Mouse (Mus musculus) fibroblast of lung, adult 2 months (primary cell): ENCODE measurements around the gene Slc46a3.
A peak's percentile ranks its signal among the peaks of the same experiment; 100 is the strongest.

ENCODE experiments used
- DNase-seq: peaks from one replicate; pipeline ENCODE4 v3.0.0-alpha.2; 2011; ENCODE audit warnings: low read depth

Gene Slc46a3

GRCm38 (mm10) chr5:147895436-147896198 lies 1.0 kb upstream of the Slc46a3 start:
- DNase-seq, result no peak

- DNase-seq, result no peak
Measured at GRCm38 (mm10) chr5:147893766-147894454, 705 bp downstream of the Slc46a3 start.

GRCm38 (mm10) chr5:147893143-147893542 lies 1.5 kb downstream of the Slc46a3 start:
- no peak for DNase-seq

DNA sequence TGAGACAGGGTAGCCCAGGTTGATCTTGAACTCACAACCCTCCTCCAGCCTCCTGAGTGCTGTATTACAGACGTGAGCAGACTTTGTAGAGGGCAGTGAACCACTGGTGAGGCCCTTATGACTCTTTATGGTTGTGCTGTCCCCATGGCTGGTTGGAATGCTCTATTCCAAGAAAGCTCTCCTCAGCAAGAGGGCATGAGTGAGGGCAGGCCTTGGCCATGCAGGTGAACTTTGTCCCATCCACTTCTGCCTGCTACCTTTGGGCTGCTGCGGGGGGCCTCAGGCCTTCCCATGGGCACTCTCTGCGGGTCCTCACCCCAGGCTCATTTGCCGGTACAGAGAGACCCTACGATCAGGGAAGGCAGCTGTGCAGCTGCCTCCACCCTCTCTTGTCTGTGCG lies 1.9 kb downstream of the Slc46a3 start:
- DNase-seq, result no peak

DNA sequence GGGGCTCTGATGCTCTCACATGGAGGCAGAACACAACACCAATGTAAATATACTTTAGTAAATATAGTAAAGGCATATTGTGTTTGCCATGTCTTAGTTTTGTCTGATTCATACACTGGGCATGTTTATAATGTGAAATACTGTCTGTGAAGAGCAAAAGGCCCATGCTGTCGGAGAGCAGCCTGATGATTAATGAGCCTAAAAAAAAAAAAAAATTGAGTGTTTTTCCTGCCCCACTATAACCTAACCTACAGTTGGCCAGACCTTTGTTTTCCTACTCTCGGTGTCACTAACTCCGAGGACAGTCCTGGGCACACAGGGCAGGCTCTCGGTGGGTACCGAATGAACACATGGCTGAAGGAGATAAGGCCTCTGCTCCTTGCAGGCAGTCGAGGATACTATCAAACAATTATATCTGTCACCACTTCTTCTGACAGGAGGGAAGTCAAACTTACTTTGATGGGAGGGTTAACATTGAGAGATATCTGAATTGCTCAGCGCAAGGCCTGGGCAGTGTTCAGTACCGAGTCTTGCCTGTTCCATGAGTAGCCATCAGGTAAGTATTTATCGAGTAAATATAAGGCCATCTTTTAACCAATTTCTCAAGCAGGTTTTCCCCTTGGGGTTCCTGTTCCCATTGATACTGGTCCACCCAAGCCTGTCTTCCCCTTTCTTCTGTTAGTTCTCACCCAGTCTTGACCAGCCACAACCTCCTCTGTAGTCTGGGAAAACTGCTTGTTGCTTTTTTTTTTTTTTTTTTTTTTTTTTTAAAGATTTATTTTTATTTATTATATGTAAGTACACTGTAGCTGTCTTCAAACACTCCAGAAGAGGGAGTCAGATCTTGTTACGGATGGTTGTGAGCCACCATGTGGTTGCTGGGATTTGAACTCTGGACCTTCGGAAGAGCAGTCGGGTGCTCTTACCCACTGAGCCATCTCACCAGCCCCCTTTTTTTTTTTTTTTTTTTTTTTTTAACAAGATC lies 6.0 kb downstream of the Slc46a3 start:
- DNase-seq, result no peak

- DNase-seq, result no peak
Measured at GRCm38 (mm10) chr5:147883581-147883980, 11.0 kb downstream of the Slc46a3 start.

DNA sequence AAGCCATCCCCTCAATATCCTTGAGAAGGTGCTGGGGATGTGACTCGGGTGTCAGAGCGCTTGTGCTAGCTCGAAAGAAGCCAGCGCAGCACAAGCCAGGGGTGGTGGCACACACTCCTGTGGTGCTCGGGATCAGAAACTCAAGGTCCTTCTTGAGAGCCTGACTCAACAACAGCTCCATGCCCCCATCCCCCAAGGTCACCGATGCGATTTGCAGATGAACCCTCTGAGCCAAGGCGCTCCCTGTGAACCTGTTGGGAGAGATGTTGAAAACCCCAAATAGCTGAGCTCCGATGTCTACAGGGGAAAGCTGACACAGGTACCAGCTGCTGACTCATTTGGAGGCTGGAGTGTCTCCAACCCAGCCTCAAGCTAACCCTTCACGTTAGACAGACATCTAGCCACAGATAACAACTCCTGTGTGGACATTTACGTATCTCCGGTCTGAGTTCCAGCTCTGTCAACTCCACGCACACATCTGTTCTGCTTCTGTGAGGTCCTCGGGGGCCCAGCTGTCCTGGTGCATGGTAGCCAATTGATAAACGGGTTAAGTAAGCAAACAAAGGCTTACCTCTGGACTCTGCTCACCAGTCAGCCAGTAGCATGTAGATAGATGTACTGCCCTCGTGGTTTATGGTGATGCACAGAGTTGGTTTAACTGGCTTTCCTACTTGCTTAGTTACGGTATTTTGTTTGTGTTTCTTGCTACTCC lies 14.5 kb downstream of the Slc46a3 start:
- DNase-seq, result no peak

DNA sequence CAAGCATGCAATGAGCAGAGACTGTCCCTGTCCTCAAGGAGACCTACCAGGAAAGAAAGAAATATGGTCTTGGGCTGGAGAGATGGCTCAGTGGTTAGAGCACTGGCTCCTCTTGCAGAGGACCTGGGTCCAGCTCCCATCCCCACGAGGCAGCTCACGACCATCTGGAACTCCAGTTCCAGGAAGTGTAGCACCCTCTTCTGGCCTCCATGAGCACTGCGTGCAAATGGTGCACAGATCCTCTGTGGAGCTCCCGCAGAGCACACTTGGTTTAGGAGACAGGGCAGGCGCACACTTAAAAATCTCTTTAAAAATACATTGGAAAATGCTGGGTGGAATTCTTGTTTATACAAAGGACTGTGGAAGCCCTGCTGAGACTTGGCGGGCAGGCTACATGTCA lies 17.1 kb downstream of the Slc46a3 start:
- DNase-seq, result no peak

- no peak for DNase-seq
Measured at GRCm38 (mm10) chr5:147875210-147875609, 19.4 kb downstream of the Slc46a3 start.

- peak; percentile 63 for DNase-seq
Measured at GRCm38 (mm10) chr5:147874491-147875065, 20.0 kb downstream of the Slc46a3 start.

DNA sequence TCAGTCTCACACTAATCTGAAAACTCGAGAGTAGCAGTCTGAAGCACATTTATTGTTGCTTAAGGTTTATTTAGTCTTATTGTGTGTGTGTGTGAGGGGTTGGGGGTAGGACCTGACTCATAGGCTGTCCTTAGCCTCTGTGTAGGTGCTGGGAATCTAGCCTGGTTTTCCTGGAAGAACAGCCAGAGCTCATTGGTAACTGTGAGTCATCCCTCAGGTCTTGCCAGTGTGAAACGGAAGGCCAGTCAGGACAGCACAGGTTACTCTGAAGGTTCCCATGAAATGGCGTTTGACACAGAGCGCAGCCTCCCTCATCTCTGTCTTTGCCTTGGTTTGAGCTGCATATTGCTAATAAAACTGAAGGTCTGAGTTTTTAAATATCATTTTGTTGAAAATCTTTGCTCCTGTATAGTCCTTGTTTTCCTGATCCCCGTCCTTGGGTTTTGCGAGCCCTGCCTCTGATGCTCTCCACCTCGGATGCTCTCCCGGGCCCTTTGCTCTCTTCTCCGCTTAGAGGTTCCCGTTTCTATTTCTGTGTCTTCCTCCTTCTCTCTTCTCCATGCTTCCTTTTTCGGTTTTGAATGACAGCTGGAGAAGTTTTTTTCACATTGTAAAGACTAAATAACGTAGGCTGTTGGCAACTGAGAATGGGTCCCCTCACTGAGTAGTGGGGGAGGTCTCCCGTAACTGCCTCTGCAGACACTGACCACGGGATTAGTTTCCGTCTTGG lies 23.4 kb downstream of the Slc46a3 start:
- no peak for DNase-seq

DNA sequence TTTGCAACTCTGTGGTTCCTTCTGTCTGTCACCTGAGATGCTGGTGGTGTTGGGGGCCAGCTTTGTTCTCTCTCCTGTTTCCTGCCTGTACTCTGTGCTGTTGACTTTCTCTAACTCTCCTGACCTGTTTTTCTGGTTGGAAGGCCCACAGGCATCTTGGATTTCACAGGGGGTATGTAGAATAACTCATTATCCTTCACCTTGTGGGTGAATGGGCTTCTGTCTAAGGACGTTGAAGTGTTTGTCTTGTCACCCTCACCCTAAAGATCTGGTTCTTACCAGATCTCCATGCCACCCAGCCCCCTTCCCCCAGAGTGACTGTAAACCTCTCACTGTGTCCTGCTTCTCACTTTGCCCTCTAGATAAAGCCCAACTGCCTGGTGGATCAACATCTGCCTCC lies 24.3 kb downstream of the Slc46a3 start:
- no peak for DNase-seq

- no peak for DNase-seq
Measured at GRCm38 (mm10) chr5:147869568-147869967, 25.0 kb downstream of the Slc46a3 start.

DNA sequence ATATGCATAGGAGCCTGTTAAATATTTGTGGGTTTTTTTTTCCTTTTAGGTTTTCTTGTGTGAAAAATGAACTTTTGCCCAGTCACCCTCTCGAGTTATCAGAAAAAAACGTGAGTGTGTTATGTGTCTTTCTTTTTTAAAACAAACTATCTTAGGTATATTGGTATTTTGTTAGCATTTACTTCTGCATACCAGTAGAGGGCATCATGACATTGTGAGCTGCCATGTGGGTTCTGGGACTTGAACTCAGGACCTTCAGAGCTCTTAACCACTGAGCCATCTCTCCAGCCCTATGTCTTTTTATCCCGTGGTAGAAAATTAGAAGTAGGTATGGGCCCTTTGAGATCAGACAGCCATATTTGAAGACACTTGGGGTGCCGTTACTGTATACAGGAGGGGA lies 25.9 kb downstream of the Slc46a3 start:
- DNase-seq, result no peak

GRCm38 (mm10) chr5:147860449-147861261 lies 34.0 kb downstream of the Slc46a3 start, which contains the start of gene Pomp:
Gene Pomp (plus strand): TSS chr5:147860461.
- peak; percentile 64 for DNase-seq

GRCm38 (mm10) chr5:147860076-147860448 lies 34.6 kb downstream of the Slc46a3 start:
- no peak for DNase-seq

DNA sequence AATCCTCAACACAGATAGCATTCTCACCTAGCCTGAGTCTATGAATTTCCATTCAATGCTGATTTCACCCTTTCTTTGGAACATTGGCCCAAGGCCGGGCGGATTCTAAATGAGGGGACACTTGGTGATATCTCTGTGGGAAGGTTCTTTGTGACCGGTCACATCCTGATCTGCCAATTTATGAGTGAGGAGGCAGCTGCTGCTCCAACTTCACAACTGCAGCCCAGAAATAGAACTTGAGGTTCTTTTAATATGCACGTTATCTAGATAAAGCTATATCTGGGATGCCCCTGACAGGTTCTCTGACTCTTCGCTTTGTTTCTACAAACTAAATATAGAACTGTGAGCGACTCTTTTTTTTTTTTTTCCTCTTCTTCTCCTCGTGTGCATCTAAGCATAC lies 44.4 kb downstream of the Slc46a3 start:
- no peak for DNase-seq

DNA sequence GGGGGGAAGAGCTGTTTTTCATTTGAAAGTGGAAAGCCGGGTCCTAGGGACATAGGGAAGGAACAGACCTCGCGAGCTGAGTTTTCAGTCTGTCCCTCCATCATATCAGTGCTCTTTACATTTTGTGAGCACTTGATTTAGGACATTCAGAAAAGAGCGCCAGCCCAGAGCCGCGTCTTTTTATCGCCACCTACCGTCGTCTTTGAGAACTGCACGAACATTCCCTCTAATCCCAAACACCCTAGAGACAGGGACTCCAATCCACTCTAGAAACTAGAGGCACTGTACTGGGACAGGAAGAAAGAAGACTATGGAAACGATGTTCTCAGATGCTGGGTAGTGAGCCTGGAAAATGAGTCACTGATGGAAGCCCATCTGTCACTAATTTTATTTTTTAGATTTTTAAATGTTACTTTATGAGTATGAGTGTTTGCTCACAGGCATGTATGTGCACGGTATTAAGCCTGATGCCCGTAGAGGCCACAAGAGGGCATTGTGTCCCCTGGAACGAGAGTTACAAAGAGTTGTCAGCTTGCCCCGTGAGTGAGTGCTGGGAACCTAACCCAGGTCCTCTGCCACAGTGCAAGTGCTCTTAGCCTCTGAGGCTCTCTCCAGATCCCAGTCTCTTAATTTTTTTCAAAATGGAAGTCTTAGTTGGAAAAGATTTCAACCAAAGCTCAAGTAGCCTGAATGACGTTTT lies 46.3 kb downstream of the Slc46a3 start:
- peak; percentile 28 for DNase-seq

GRCm38 (mm10) chr5:147847361-147847760 lies 47.3 kb downstream of the Slc46a3 start:
- no peak for DNase-seq
